11 mouse cellular contexts compared by ENCODE assay signal in genomic region chr11:8957023-8957422, GRCm38 (mm10). TPM values are rescaled to one million over a fixed set of nuclear protein-coding genes. Genes with fewer than 3 reads are reported as not detected.
DNase-seq lines count a peak whose midpoint lies in the region; ATAC-seq and TF ChIP-seq lines count a peak whose summit lies in the region.
"Had no signal": no experiment of that assay in that cellular context is flagged by ENCODE, and none has a peak within 500 bp of the region (broad histone marks: within the 10 kb centered on the region; RNA-seq: fewer than 3 reads in every experiment).

No protein-coding gene starts in this region.

- no peaks in the 10 kb centered on the region for H3K27me3 ChIP-seq in kidney, postnatal 0 days (ENCODE audit: insufficient read depth, low read length)
- no peaks in the 10 kb centered on the region for H3K27me3 ChIP-seq in C2C12 (ENCODE audit: control insufficient read depth, insufficient read depth, insufficient read length)
- H3K27me3 ChIP-seq in embryonic facial prominence, embryonic 10.5 days (replicated peaks; ENCODE audit: low read depth, poor library complexity, severe bottlenecking) = no peaks in the 10 kb centered on the region
- H3K27me3 ChIP-seq: embryonic facial prominence, embryonic 15.5 days; neural tube, embryonic 13.5 days; stomach, embryonic 15.5 days had no signal

- no peak overlapping the region for H3ac ChIP-seq in C2C12 (ENCODE audit: control insufficient read depth, insufficient read length, low read depth)

- no peaks in the 10 kb centered on the region for H3K36me3 ChIP-seq in kidney, postnatal 0 days (ENCODE audit: insufficient read depth, low read length)
- no peaks in the 10 kb centered on the region for H3K36me3 ChIP-seq in C2C12 (ENCODE audit: control insufficient read depth, insufficient read depth)
- no peaks in the 10 kb centered on the region for H3K36me3 ChIP-seq in embryonic facial prominence, embryonic 10.5 days (replicated peaks)
- H3K36me3 ChIP-seq: embryonic facial prominence, embryonic 15.5 days; heart, embryonic 10.5 days; neural tube, embryonic 13.5 days; stomach, embryonic 15.5 days had no signal

- no peaks in the 10 kb centered on the region for H3K79me3 ChIP-seq in C2C12 (ENCODE audit: low read depth)

- no peaks in the 10 kb centered on the region for H3K9me3 ChIP-seq in kidney, postnatal 0 days (replicated peaks; ENCODE audit: low read length)
- no peaks in the 10 kb centered on the region for H3K9me3 ChIP-seq in embryonic facial prominence, embryonic 10.5 days
- H3K9me3 ChIP-seq: embryonic facial prominence, embryonic 15.5 days; heart, embryonic 10.5 days; neural tube, embryonic 13.5 days; stomach, embryonic 15.5 days had no signal

- peak; percentile 67 for TF ChIP-seq CTCF in kidney, postnatal 0 days (IDR thresholded peaks at IDR 0.05; ENCODE audit: low read depth)
- peak; percentile 12 for TF ChIP-seq CTCF in C2C12 (IDR thresholded peaks at IDR 0.05; ENCODE audit: control insufficient read depth, insufficient read depth, insufficient read length)

- no peaks in the 10 kb centered on the region for H3K4me1 ChIP-seq in kidney, postnatal 0 days (replicated peaks; ENCODE audit: insufficient read depth, low read length)
- H3K4me1 ChIP-seq in embryonic facial prominence, embryonic 10.5 days = peaks cover 4% of the 10 kb centered on the region
- H3K4me1 ChIP-seq: stomach, embryonic 15.5 days had no signal

- H3K4me2 ChIP-seq in kidney, postnatal 0 days (ENCODE audit: low read length) = no peak overlapping the region
- H3K4me2 ChIP-seq: embryonic facial prominence, embryonic 15.5 days; neural tube, embryonic 13.5 days; stomach, embryonic 15.5 days had no signal

- H3K4me3 ChIP-seq in kidney, postnatal 0 days (replicated peaks; ENCODE audit: low read depth, low read length) = no peak overlapping the region
- no peak overlapping the region for H3K4me3 ChIP-seq in C2C12 (ENCODE audit: insufficient read depth, poor library complexity, severe bottlenecking)
- no peak overlapping the region for H3K4me3 ChIP-seq in embryonic facial prominence, embryonic 10.5 days
- H3K4me3 ChIP-seq: embryonic facial prominence, embryonic 15.5 days; heart, embryonic 10.5 days; neural tube, embryonic 13.5 days; stomach, embryonic 15.5 days had no signal

- H3K9ac ChIP-seq in kidney, postnatal 0 days (ENCODE audit: low read depth, low read length) = no peak overlapping the region
- H3K9ac ChIP-seq: embryonic facial prominence, embryonic 15.5 days; neural tube, embryonic 13.5 days; stomach, embryonic 15.5 days had no signal

- DNase-seq in kidney, postnatal 0 days (ENCODE audit: low spot score) = no peak
- DNase-seq in kidney, adult 8-10 months = no peak
- DNase-seq in 416B (ENCODE audit: low read depth) = peak; percentile 31
- DNase-seq in embryonic facial prominence, embryonic 10.5 days (ENCODE audit: low spot score) = peak; percentile 28
- no peak for DNase-seq in right cerebral cortex, postnatal 25 days
- no peak for DNase-seq in layer of hippocampus, adult 9-10 months (ENCODE audit: low spot score)

- no peak for ATAC-seq in kidney, postnatal 0 days (replicated peaks; ENCODE audit: low FRiP score, low read depth)

- H3K79me2 ChIP-seq in C2C12 (ENCODE audit: control insufficient read depth, insufficient read depth) = no peaks in the 10 kb centered on the region

- 74% methylated on average over 6 of the region's 6 CpGs for WGBS in kidney, postnatal 0 days
- 67% methylated on average over 6 of the region's 6 CpGs for WGBS in embryonic facial prominence, embryonic 10.5 days

- H3K27ac ChIP-seq in kidney, postnatal 0 days = no peak overlapping the region
- no peak overlapping the region for H3K27ac ChIP-seq in embryonic facial prominence, embryonic 10.5 days (replicated peaks)
- H3K27ac ChIP-seq: embryonic facial prominence, embryonic 15.5 days; heart, embryonic 10.5 days; neural tube, embryonic 13.5 days; stomach, embryonic 15.5 days had no signal

TF ChIP-seq in C2C12, 6 proteins besides CTCF, POLR2A, EP300 and RAD21:
- TF ChIP-seq USF1 (IDR thresholded peaks at IDR 0.05; ENCODE audit: low read depth) (no peak), MYOD1 (IDR thresholded peaks at IDR 0.05; ENCODE audit: control insufficient read depth, insufficient read length, low read depth) (no peak), FOSL1 (IDR thresholded peaks at IDR 0.05; ENCODE audit: insufficient read depth, low read length, poor library complexity, severe bottlenecking) (no peak), MAX (IDR thresholded peaks at IDR 0.05) (no peak), CEBPB (IDR thresholded peaks at IDR 0.05; ENCODE audit: low read depth) (no peak), MYOG (IDR thresholded peaks at IDR 0.05; ENCODE audit: control insufficient read depth, extremely low read depth, insufficient read length) (no peak)
TF ChIP-seq in C2C12: peak in this region for 0.

RNA-seq across cellular contexts. Expression of gene Pkd1l1, which starts 16.0 kb away (rescaled TPM):
- 0.12 and 0.19 TPM in 2 replicates for polyA plus RNA-seq in kidney, postnatal 0 days (2015; fragmentation: Nextera tagmentation; extraction: Ambion mirVana)
- polyA plus RNA-seq in C2C12 (2012; fragmentation: generic; extraction: Trizol) = 0.04 TPM
- 0.07 and 0.08 TPM in 2 replicates for polyA plus RNA-seq in embryonic facial prominence, embryonic 10.5 days (2016; fragmentation: Nextera tagmentation; extraction: Ambion mirVana)

RNA-seq across cellular contexts. Expression of gene Hus1, which starts 54.0 kb away (rescaled TPM):
- polyA plus RNA-seq in kidney, postnatal 0 days (2015; fragmentation: Nextera tagmentation; extraction: Ambion mirVana) = 14.6 and 14.7 TPM in 2 replicates
- polyA plus RNA-seq in C2C12 (2012; fragmentation: generic; extraction: Trizol) = 6.9 TPM
- polyA plus RNA-seq in embryonic facial prominence, embryonic 10.5 days (2016; fragmentation: Nextera tagmentation; extraction: Ambion mirVana) = 25.1 and 28.5 TPM in 2 replicates

Comparison
In these comparisons a context has a peak if more than half of its experiments do, and no peak if none do; other contexts are left out.
1. DNase-seq: peak in 416B (single experiment) and embryonic facial prominence, embryonic 10.5 days (single experiment); none in kidney, postnatal 0 days (single experiment), kidney, adult 8-10 months (0 of 2), right cerebral cortex, postnatal 25 days (single experiment) and layer of hippocampus, adult 9-10 months (single experiment).